Mouse (Mus musculus) B cell, adult (primary cell): ENCODE measurements around the gene Olfr69. TPM values are rescaled to one million over a fixed set of nuclear protein-coding genes. Genes with fewer than 3 reads are reported as not detected.

Experiments used
- total RNA-seq: library from RNA; stranded (reverse); gene quantifications from 4 replicates; pipeline ENCODE4 v1.2.4, GENCODE M21; 2023; ENCODE audit not compliant: inconsistent age

Gene Olfr69
- not detected in 4 replicates for total RNA-seq

DNA sequence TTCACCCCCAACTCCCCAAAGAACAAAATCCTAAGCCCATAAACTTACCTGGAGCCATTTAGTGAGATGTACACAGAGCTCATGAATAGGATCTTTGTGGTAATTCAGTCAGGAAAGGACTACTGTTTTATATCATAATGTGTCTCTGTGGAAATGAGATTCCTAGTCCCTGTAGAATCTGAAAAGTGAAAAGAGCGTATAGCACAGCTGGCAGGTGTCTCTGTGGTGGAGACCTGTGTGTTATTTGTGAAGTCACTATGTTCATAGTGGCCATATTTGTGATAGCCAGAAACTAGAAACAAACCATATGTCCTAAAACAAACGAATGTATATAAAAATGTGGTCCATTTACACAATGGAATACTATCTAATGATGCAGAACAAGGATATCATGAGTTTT is at the start of gene Olfr69:
Gene Olfr69, minus strand, starts transcription at position 101 of the 400 bp plus-strand sequence.

GRCm38 (mm10) chr7:103813766-103814165 is 42.4 kb upstream of the Olfr69 start, which contains the start of gene Hbb-bt:
Hbb-bt (minus strand) TSS chr7:103813996.

DNA sequence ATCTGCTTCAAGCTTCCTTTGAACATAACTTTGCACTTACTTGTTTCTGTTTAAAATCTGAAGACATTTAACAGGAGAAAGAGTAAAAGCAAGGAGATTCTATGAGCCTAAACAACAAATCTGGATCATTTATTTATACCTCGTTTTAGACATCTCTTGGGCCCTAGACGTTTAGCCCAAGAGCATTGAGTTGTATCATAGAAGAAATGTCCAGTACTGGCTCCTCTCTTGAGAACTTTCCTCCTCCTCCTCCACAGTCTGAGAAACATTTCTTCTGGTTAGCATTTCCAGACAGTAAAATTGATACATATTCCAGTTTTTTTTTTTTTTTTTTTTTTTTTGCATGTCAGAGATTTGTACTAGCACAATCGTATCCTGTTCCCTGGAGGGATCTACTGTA is 20.3 kb upstream of the Olfr69 start, which contains the start of gene Olfr67:
Gene Olfr67, minus strand, starts transcription at position 101 of the 400 bp plus-strand sequence.

GRCm38 (mm10) chr7:103779598-103779997 is 8.2 kb upstream of the Olfr69 start, which contains the start of gene Olfr68:
Olfr68 (minus strand) TSS chr7:103779698.

DNA sequence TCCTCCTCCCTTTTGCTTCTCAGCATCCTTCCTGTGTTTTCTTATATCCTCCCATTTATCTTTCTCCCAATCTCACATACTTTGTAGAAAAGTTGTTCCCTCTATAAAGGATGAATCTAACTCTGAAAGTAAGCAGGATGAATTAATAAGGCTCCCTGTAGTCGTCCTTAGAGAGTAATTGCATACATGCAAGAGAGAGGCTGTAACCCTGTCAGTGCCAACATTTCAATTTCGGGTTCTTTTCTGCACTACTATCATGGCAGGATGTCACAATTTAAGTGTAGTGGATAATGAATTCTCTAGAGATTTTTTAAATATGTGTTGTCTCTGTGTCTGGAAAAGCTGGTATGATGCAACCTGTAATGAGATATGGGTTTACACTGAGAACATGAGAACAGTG is 14.2 kb downstream of the Olfr69 start, which contains the start of gene Olfr630:
Gene Olfr630, minus strand, starts transcription at position 101 of the 400 bp plus-strand sequence.

GRCm38 (mm10) chr7:103744843-103745242 is 26.6 kb downstream of the Olfr69 start, which contains the start of gene Olfr629:
Olfr629 (minus strand) TSS chr7:103744943.

GRCm38 (mm10) chr7:103730074-103730473 is 41.3 kb downstream of the Olfr69 start, which contains the start of gene Olfr628:
Olfr628 (plus strand) TSS chr7:103730374.

Other genes with a start within 250 kb of the Olfr69 start
- not detected in 4 replicates for gene Olfr612, start 228.9 kb downstream of the Olfr69 start, total RNA-seq
- not detected in 4 replicates for gene Olfr613, start 223.5 kb downstream of the Olfr69 start, total RNA-seq
- not detected in 4 replicates for gene Olfr615, start 215.5 kb downstream of the Olfr69 start, total RNA-seq
- not detected in 4 replicates for gene Olfr616, start 202.5 kb downstream of the Olfr69 start, total RNA-seq
- gene Olfr617, start 198.5 kb downstream of the Olfr69 start, total RNA-seq, result not detected in 4 replicates
- not detected in 4 replicates for gene Olfr618, start 181.5 kb downstream of the Olfr69 start, total RNA-seq
- gene Olfr619, start 171.0 kb downstream of the Olfr69 start, total RNA-seq, result not detected in 4 replicates
- gene Olfr620, start 159.1 kb downstream of the Olfr69 start, total RNA-seq, result not detected in 4 replicates
- not detected in 4 replicates for gene Olfr622, start 128.9 kb downstream of the Olfr69 start, total RNA-seq
- not detected in 4 replicates for gene Olfr623, start 107.9 kb downstream of the Olfr69 start, total RNA-seq
- not detected in 4 replicates for gene Olfr624, start 100.4 kb downstream of the Olfr69 start, total RNA-seq
- not detected in 4 replicates for gene Olfr625-ps1, start 88.9 kb downstream of the Olfr69 start, total RNA-seq
- gene Olfr243, start 56.9 kb downstream of the Olfr69 start, total RNA-seq, result not detected in 4 replicates
- not detected in 4 replicates for gene Olfr628, start 41.2 kb downstream of the Olfr69 start, total RNA-seq
- gene Olfr629, start 26.7 kb downstream of the Olfr69 start, total RNA-seq, result not detected in 4 replicates
- gene Olfr630, start 14.3 kb downstream of the Olfr69 start, total RNA-seq, result not detected in 4 replicates
- gene Olfr68, start 8.1 kb upstream of the Olfr69 start, total RNA-seq, result not detected in 4 replicates
- gene Olfr67, start 20.2 kb upstream of the Olfr69 start, total RNA-seq, result not detected in 4 replicates
- 3.1 to 9.5 TPM (median 3.9 TPM) in 4 replicates for gene Hbb-bt, start 42.4 kb upstream of the Olfr69 start, total RNA-seq
- 5.7 to 29.6 TPM (median 17.0 TPM) in 4 replicates for gene Hbb-bs, start 56.5 kb upstream of the Olfr69 start, total RNA-seq
- gene Hbb-bh2, start 68.9 kb upstream of the Olfr69 start, total RNA-seq, result not detected in 4 replicates
- gene Hbb-bh1, start 71.6 kb upstream of the Olfr69 start, total RNA-seq, result 0.94 TPM in 1 of 4 replicates, not detected in the others
- gene Hbb-y, start 81.6 kb upstream of the Olfr69 start, total RNA-seq, result not detected in 4 replicates
- gene Olfr66, start 114.7 kb upstream of the Olfr69 start, total RNA-seq, result not detected in 4 replicates
- gene Olfr64, start 122.9 kb upstream of the Olfr69 start, total RNA-seq, result not detected in 4 replicates
- not detected in 4 replicates for gene Olfr65, start 131.9 kb upstream of the Olfr69 start, total RNA-seq
- not detected in 4 replicates for gene Olfr631, start 157.2 kb upstream of the Olfr69 start, total RNA-seq
- gene Olfr632, start 162.8 kb upstream of the Olfr69 start, total RNA-seq, result not detected in 4 replicates
- gene Olfr633, start 172.8 kb upstream of the Olfr69 start, total RNA-seq, result not detected in 4 replicates
- not detected in 4 replicates for gene Olfr635, start 199.6 kb upstream of the Olfr69 start, total RNA-seq
- not detected in 4 replicates for gene Olfr638, start 227.2 kb upstream of the Olfr69 start, total RNA-seq
- gene Olfr639, start 245.7 kb upstream of the Olfr69 start, total RNA-seq, result 0.16 TPM in 1 of 4 replicates, not detected in the others